ENCODE assay signal across 8 mouse cellular contexts in the genomic region with DNA sequence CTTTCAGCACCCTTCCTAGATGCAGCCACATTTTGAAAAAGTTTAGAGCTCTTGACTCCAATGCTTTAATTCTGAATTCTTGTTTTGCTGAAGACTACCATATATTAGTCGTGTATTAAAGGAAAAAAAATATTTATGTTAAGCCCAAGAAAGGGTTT. TPM values are rescaled to one million over a fixed set of nuclear protein-coding genes. Genes with fewer than 3 reads are reported as not detected.
DNase-seq lines count a peak whose midpoint lies in the region; ATAC-seq and TF ChIP-seq lines count a peak whose summit lies in the region.

TSS of gene Id2 (minus strand) at position 89 of the 158 bp plus-strand sequence.

- ATAC-seq in limb, embryonic 12.5 days (ENCODE audit: insufficient number of reproducible peaks, insufficient read depth, low FRiP score, low TSS enrichment, low read depth), result no peak
- ATAC-seq in cerebellum, adult (ENCODE audit: insufficient number of reproducible peaks, low FRiP score, low TSS enrichment), result no peak

- intact Hi-C loops in heart, postnatal 14 days (cut with DNase I), result loop anchor here (5.0 to 10.0 kb wide), 3 partner anchors 65 to 978 kb away; no protein-coding TSS in a partner anchor

- H3K4me3 ChIP-seq in liver, adult 2 months (ENCODE audit: insufficient read depth, low read depth, low read length), result peak within 1 kb of the TSS; percentile 73
- peak within 1 kb of the TSS; percentile 70 for H3K4me3 ChIP-seq in bone marrow macrophage, adult 2 months (ENCODE audit: insufficient read depth, low read length)
- peak within 1 kb of the TSS; percentile 59 for H3K4me3 ChIP-seq in limb, embryonic 12.5 days (replicated peaks)
- peak within 1 kb of the TSS; percentile 85 for H3K4me3 ChIP-seq in small intestine, adult 2 months (ENCODE audit: low read depth, low read length)

- no peaks in the 10 kb centered on the region for H3K9me3 ChIP-seq in limb, embryonic 12.5 days

- peaks cover 4% of the 10 kb centered on the region; the same call in 1 of the 2 replicates for H3K36me3 ChIP-seq in liver, adult 2 months (ENCODE audit: control insufficient read depth, insufficient read depth, low read length)
- no peaks in the 10 kb centered on the region for H3K36me3 ChIP-seq in limb, embryonic 12.5 days
- H3K36me3 ChIP-seq in small intestine, adult 2 months (ENCODE audit: control insufficient read depth, insufficient read depth, low read length), result no peaks in the 10 kb centered on the region

- DNase-seq in liver, adult 2 months (ENCODE audit: extremely low read depth, low read depth, low spot score), result no peak
- no peak for DNase-seq in liver
- no peak for DNase-seq in heart, postnatal 14 days
- no peak for DNase-seq in cerebellum, postnatal 4 days (ENCODE audit: low spot score in 2 of 2)

- peaks cover 7% of the 10 kb centered on the region; the same call in 1 of the 2 replicates for H3K79me2 ChIP-seq in liver, adult 2 months (ENCODE audit: control insufficient read depth, insufficient read depth, low read length)

- no peaks in the 10 kb centered on the region for H3K27me3 ChIP-seq in liver, adult 2 months (ENCODE audit: control insufficient read depth, insufficient read depth, low read length)
- H3K27me3 ChIP-seq in limb, embryonic 12.5 days, result no peaks in the 10 kb centered on the region
- no peaks in the 10 kb centered on the region for H3K27me3 ChIP-seq in small intestine, adult 2 months (ENCODE audit: control insufficient read depth, insufficient read depth, low read length)

- H3K27ac ChIP-seq in liver, adult 2 months (replicated peaks; ENCODE audit: insufficient read depth, low read depth, low read length), result peak within 1 kb of the TSS; percentile 99
- H3K27ac ChIP-seq in bone marrow macrophage, adult 2 months (ENCODE audit: insufficient read depth, low read depth, low read length), result peak within 1 kb of the TSS; percentile 82
- H3K27ac ChIP-seq in limb, embryonic 12.5 days, result peak within 1 kb of the TSS; percentile 99
- H3K27ac ChIP-seq in small intestine, adult 2 months (ENCODE audit: insufficient read depth, low read depth, low read length), result peak within 1 kb of the TSS; percentile 98

- H3K9ac ChIP-seq in liver, adult 2 months (ENCODE audit: low read depth, low read length), result peak within 1 kb of the TSS; percentile 93
- peak within 1 kb of the TSS; percentile 78 for H3K9ac ChIP-seq in limb, embryonic 12.5 days (replicated peaks)

- TF ChIP-seq POLR2A in liver, adult 2 months (IDR thresholded peaks at IDR 0.05; ENCODE audit: extremely low read depth, insufficient read depth, low read length), result no peak
- no peak for TF ChIP-seq POLR2A in bone marrow macrophage, adult 2 months (IDR thresholded peaks at IDR 0.05; ENCODE audit: borderline replicate concordance, low read depth, low read length)
- TF ChIP-seq POLR2A in small intestine, adult 2 months (IDR thresholded peaks at IDR 0.05; ENCODE audit: low read depth, low read length), result no peak

- TF ChIP-seq CTCF in liver, adult 2 months (IDR thresholded peaks at IDR 0.05; ENCODE audit: low read depth, low read length), result no peak
- no peak for TF ChIP-seq CTCF in bone marrow macrophage, adult 2 months (IDR thresholded peaks at IDR 0.05; ENCODE audit: low read depth, low read length)
- no peak for TF ChIP-seq CTCF in small intestine, adult 2 months (IDR thresholded peaks at IDR 0.05; ENCODE audit: extremely low read depth, insufficient read length, insufficient replicate concordance, low read depth, low read length)

- H3K4me1 ChIP-seq in liver, adult 2 months (ENCODE audit: control insufficient read depth, insufficient read depth, low read length), result peaks cover 8% of the 10 kb centered on the region
- peaks cover 17% of the 10 kb centered on the region for H3K4me1 ChIP-seq in bone marrow macrophage, adult 2 months (ENCODE audit: control insufficient read depth, insufficient read depth, low read length)
- H3K4me1 ChIP-seq in limb, embryonic 12.5 days (replicated peaks), result peaks cover 42% of the 10 kb centered on the region
- H3K4me1 ChIP-seq in small intestine, adult 2 months (ENCODE audit: control insufficient read depth, insufficient read depth, insufficient read length, low read length), result peaks cover 22% of the 10 kb centered on the region

- 3% methylated on average over 1 of the region's 1 CpGs for WGBS in liver, adult 2 months
- 3% methylated on average over 1 of the region's 1 CpGs for WGBS in limb, embryonic 12.5 days
- 3% methylated on average over 1 of the region's 1 CpGs for WGBS in small intestine, adult 2 months

- peak within 1 kb of the TSS; percentile 80 for H3K4me2 ChIP-seq in limb, embryonic 12.5 days

RNA-seq across cellular contexts. Expression of gene Id2, which starts in this region (rescaled TPM):
- 81.9 and 156 TPM in 2 replicates for total RNA-seq in liver, adult 2 months (2014; rRNA removed)
- polyA plus RNA-seq in liver, adult 2 months (2012; rRNA removed), result 172 and 199 TPM in 2 replicates
- 50.5 and 56.2 TPM in 2 replicates for polyA plus RNA-seq in bone marrow macrophage, adult 2 months (2012; ENCODE audit: insufficient read depth, insufficient read length, missing spikeins)
- total RNA-seq in heart, postnatal 14 days (2021), result 10 to 100 TPM; 13.6 to 14.6 TPM
- 370 and 373 TPM in 2 replicates for polyA plus RNA-seq in limb, embryonic 12.5 days (2016; fragmentation: Nextera tagmentation; extraction: Ambion mirVana)
- 42.1 and 88.2 TPM in 2 replicates for polyA plus RNA-seq in small intestine, adult 2 months (2012; rRNA removed)
